Mouse (Mus musculus): ENCODE measurements around the gene Defb39. TPM values are rescaled to one million over a fixed set of nuclear protein-coding genes. Genes with fewer than 3 reads are reported as not detected.

The Defb39 gene
- total RNA-seq (2014; rRNA removed): not detected in 2 replicates
- polyA plus RNA-seq (2015; fragmentation: Nextera tagmentation; extraction: Ambion mirVana): not detected in 2 replicates

DNA sequence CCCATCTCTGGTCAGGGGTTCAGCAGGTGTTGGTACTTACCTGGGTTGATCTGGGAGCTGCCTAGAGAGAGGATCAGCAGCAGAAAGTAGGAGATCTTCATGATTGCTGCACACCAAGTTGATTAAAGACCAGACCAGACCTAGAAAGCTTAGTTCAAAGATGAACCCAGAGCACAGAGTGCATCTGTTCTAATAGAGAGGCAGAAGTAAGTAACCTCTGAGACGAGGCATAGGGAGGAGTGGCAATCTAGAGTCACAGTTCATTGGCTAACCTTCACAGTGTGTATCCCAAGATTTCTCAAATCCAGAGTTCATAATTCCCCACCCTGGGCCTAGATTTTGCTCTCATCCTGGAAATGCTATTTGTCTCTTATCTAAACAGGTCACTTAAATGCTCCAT lies at the start of gene Defb39:
Gene Defb39 (minus strand): TSS at position 101 of the 400 bp plus-strand sequence.
- no peaks in the 10 kb centered on the region for H3K4me1 ChIP-seq (ENCODE audit: insufficient read depth)
- H3K27ac ChIP-seq (ENCODE audit: low read depth, low read length): no peak within 1 kb of the TSS
- no peaks in the 10 kb centered on the region for H3K9me3 ChIP-seq (ENCODE audit: low read length)
- H3K4me3 ChIP-seq (ENCODE audit: low read depth, low read length): no peak within 1 kb of the TSS
- no peak for DNase-seq
- no peak for ATAC-seq
- WGBS: 80% methylated on average over 1 of the region's 1 CpGs
- no peaks in the 10 kb centered on the region for H3K27me3 ChIP-seq (ENCODE audit: insufficient read depth, low read length)
- H3K4me2 ChIP-seq (ENCODE audit: low read depth): no peak within 1 kb of the TSS
- no peaks in the 10 kb centered on the region for H3K36me3 ChIP-seq (ENCODE audit: insufficient read depth)
- no peak for TF ChIP-seq CTCF (IDR thresholded peaks at IDR 0.05; ENCODE audit: low read depth)
- no peak within 1 kb of the TSS for H3K9ac ChIP-seq

DNA sequence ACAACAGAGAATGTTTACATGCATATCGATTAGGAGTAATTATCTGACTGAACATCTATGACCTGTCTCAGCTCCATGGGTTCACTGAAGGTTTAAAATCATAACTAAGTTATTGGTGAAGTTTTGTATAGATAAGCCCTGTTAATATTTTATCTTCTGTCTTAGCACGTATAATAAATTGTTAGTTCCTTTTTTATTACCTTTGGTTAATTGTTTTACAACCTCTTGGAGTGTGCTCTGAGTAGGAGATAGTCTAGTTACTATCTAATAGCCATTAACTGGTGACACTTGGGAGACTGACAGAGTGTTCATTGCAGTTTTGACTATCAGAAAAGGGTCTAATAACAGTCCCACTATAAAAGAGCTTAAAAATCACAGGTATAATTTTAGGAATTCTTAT lies 1.4 kb upstream of the Defb39 start:
- Histone ChIP-seq H3K4me3 (ENCODE audit: low read depth, low read length) (no peak overlapping the region), H3K9me3 (ENCODE audit: low read length) (no peaks in the 10 kb centered on the region), H3K4me1 (ENCODE audit: insufficient read depth) (no peaks in the 10 kb centered on the region), H3K27me3 (ENCODE audit: insufficient read depth, low read length) (no peaks in the 10 kb centered on the region), H3K4me2 (ENCODE audit: low read depth) (no peak overlapping the region), H3K27ac (ENCODE audit: low read depth, low read length) (no peak overlapping the region), H3K9ac (no peak overlapping the region), H3K36me3 (ENCODE audit: insufficient read depth) (no peaks in the 10 kb centered on the region)
- DNase-seq (no peak), ATAC-seq (no peak)
- TF ChIP-seq CTCF (IDR thresholded peaks at IDR 0.05; ENCODE audit: low read depth): no peak
- 87% methylated on average over 2 of the region's 2 CpGs for WGBS

DNA sequence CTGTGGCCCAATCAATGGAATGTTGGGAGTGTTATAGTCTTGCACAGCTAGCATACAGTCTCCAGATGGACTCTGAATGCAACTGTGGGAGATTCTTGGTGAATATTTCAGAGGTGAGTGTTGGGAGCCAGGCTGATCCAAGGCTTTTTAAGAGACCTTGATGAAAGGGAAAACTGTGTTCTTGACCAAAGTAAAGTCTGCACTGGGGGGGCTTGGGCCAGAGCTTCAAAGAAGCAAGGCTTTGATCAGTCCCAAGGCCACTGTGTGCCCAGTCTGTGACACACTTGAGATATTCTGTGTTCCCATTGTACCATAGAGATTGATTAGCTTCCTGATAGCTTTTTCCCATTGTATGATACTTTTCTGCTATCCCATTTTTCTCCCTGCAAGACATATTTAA lies 1.7 kb downstream of the Defb39 start:
- no peak for DNase-seq
- Histone ChIP-seq H3K4me1 (ENCODE audit: insufficient read depth) (no peaks in the 10 kb centered on the region), H3K4me3 (ENCODE audit: low read depth, low read length) (no peak overlapping the region), H3K4me2 (ENCODE audit: low read depth) (no peak overlapping the region), H3K9ac (no peak overlapping the region), H3K9me3 (ENCODE audit: low read length) (no peaks in the 10 kb centered on the region), H3K27me3 (ENCODE audit: insufficient read depth, low read length) (no peaks in the 10 kb centered on the region), H3K27ac (ENCODE audit: low read depth, low read length) (no peak overlapping the region), H3K36me3 (ENCODE audit: insufficient read depth) (no peaks in the 10 kb centered on the region)
- no peak for ATAC-seq
- TF ChIP-seq CTCF (IDR thresholded peaks at IDR 0.05; ENCODE audit: low read depth): no peak

DNA sequence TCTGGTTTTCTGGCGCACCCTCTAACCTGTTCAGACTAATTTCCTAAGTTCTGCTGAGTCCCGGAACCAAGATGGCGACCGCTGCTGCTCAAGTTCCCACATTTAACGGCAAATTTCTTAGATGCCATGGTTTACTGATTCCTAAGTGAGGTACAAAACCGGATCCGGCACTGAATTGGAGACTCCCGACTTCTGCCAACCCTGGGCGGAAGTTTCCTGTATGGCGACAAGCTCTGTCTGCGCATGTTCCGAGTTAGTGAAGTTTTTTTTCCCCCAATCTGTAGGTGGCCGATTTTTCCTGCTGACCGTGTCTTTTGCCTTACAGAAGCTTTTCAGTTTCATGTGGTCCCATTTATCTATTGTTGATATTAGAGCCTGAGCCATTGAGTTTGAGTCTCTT lies 19.4 kb downstream of the Defb39 start:
- 90% methylated on average over 14 of the region's 14 CpGs for WGBS
- H3K9me3 ChIP-seq (ENCODE audit: low read length): no peaks in the 10 kb centered on the region
- no peak for DNase-seq

DNA sequence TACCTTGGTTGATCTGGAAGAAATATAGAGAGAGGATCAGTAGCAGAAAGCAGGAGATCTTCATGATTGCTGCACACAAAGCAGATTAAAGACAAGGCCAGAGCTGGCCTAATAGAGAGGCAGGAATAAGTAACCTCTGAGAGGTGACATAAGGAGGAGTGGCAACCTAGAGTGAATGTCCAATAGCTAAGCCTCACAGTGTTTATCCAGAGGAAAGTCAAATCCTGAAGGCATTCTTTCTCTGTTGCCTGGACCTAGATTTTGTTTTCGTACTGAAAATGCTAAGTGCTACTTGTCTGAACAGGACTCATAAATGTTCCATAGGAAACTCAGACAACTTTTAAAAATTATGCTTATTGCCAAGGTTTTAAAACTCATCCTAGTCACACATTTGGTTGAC lies 38.1 kb downstream of the Defb39 start, which contains the start of gene Defb38:
Gene Defb38 (minus strand): TSS at position 101 of the 400 bp plus-strand sequence.
- Histone ChIP-seq H3K27ac (ENCODE audit: low read depth, low read length) (no peak within 1 kb of the TSS), H3K4me3 (ENCODE audit: low read depth, low read length) (no peak within 1 kb of the TSS), H3K9ac (no peak within 1 kb of the TSS), H3K4me1 (ENCODE audit: insufficient read depth) (no peaks in the 10 kb centered on the region), H3K4me2 (ENCODE audit: low read depth) (no peak within 1 kb of the TSS), H3K9me3 (ENCODE audit: low read length) (no peaks in the 10 kb centered on the region), H3K27me3 (ENCODE audit: insufficient read depth, low read length) (no peaks in the 10 kb centered on the region), H3K36me3 (ENCODE audit: insufficient read depth) (no peaks in the 10 kb centered on the region)
- DNase-seq: no peak
- no peak for TF ChIP-seq CTCF (IDR thresholded peaks at IDR 0.05; ENCODE audit: low read depth)
- ATAC-seq: no peak
- WGBS: 74% methylated on average over 1 of the region's 1 CpGs

More for the DNA sequence above, 19.4 kb downstream of the Defb39 start:
- ATAC-seq: no peak
- Histone ChIP-seq H3K4me3 (ENCODE audit: low read depth, low read length) (no peak overlapping the region), H3K4me2 (ENCODE audit: low read depth) (no peak overlapping the region), H3K9ac (no peak overlapping the region), H3K27ac (ENCODE audit: low read depth, low read length) (no peak overlapping the region), H3K4me1 (ENCODE audit: insufficient read depth) (no peaks in the 10 kb centered on the region), H3K27me3 (ENCODE audit: insufficient read depth, low read length) (no peaks in the 10 kb centered on the region), H3K36me3 (ENCODE audit: insufficient read depth) (no peaks in the 10 kb centered on the region)
- no peak for TF ChIP-seq CTCF (IDR thresholded peaks at IDR 0.05; ENCODE audit: low read depth)

Other genes starting within 250 kb of the Defb39 start
- gene Defb40, start 86.6 kb downstream of the Defb39 start, total RNA-seq (2014; rRNA removed): not detected in 2 replicates
- gene Defb40, start 86.6 kb downstream of the Defb39 start, polyA plus RNA-seq (2015; fragmentation: Nextera tagmentation; extraction: Ambion mirVana): not detected in 2 replicates
- not detected in 2 replicates for gene Defb37, start 73.8 kb downstream of the Defb39 start, total RNA-seq (2014; rRNA removed)
- gene Defb37, start 73.8 kb downstream of the Defb39 start, polyA plus RNA-seq (2015; fragmentation: Nextera tagmentation; extraction: Ambion mirVana): not detected in 2 replicates
- not detected in 2 replicates for gene Defb38, start 38.2 kb downstream of the Defb39 start, total RNA-seq (2014; rRNA removed)
- gene Defb38, start 38.2 kb downstream of the Defb39 start, polyA plus RNA-seq (2015; fragmentation: Nextera tagmentation; extraction: Ambion mirVana): not detected in 2 replicates
- not detected in 2 replicates for gene Defb12, start 50.0 kb upstream of the Defb39 start, total RNA-seq (2014; rRNA removed)
- not detected in 2 replicates for gene Defb12, start 50.0 kb upstream of the Defb39 start, polyA plus RNA-seq (2015; fragmentation: Nextera tagmentation; extraction: Ambion mirVana)
- not detected in 2 replicates for gene Defb34, start 58.9 kb upstream of the Defb39 start, total RNA-seq (2014; rRNA removed)
- gene Defb34, start 58.9 kb upstream of the Defb39 start, polyA plus RNA-seq (2015; fragmentation: Nextera tagmentation; extraction: Ambion mirVana): not detected in 2 replicates
- gene Gm45826, start 76.0 kb upstream of the Defb39 start, total RNA-seq (2014; rRNA removed): not detected in 2 replicates
- not detected in 2 replicates for gene Gm45826, start 76.0 kb upstream of the Defb39 start, polyA plus RNA-seq (2015; fragmentation: Nextera tagmentation; extraction: Ambion mirVana)
- gene Defb14, start 129.5 kb upstream of the Defb39 start, total RNA-seq (2014; rRNA removed): not detected in 2 replicates
- not detected in 2 replicates for gene Defb14, start 129.5 kb upstream of the Defb39 start, polyA plus RNA-seq (2015; fragmentation: Nextera tagmentation; extraction: Ambion mirVana)
- not detected in 2 replicates for gene Defb4, start 133.9 kb upstream of the Defb39 start, total RNA-seq (2014; rRNA removed)
- not detected in 2 replicates for gene Defb4, start 133.9 kb upstream of the Defb39 start, polyA plus RNA-seq (2015; fragmentation: Nextera tagmentation; extraction: Ambion mirVana)
- gene Defb6, start 160.7 kb upstream of the Defb39 start, total RNA-seq (2014; rRNA removed): not detected in 2 replicates
- gene Defb6, start 160.7 kb upstream of the Defb39 start, polyA plus RNA-seq (2015; fragmentation: Nextera tagmentation; extraction: Ambion mirVana): not detected in 2 replicates
- gene Defb46, start 175.1 kb upstream of the Defb39 start, total RNA-seq (2014; rRNA removed): not detected in 2 replicates
- not detected in 2 replicates for gene Defb46, start 175.1 kb upstream of the Defb39 start, polyA plus RNA-seq (2015; fragmentation: Nextera tagmentation; extraction: Ambion mirVana)
- gene Defb5, start 182.8 kb upstream of the Defb39 start, total RNA-seq (2014; rRNA removed): not detected in 2 replicates
- gene Defb5, start 182.8 kb upstream of the Defb39 start, polyA plus RNA-seq (2015; fragmentation: Nextera tagmentation; extraction: Ambion mirVana): not detected in 2 replicates
- not detected in 2 replicates for gene Defb3, start 228.6 kb upstream of the Defb39 start, total RNA-seq (2014; rRNA removed)
- not detected in 2 replicates for gene Defb3, start 228.6 kb upstream of the Defb39 start, polyA plus RNA-seq (2015; fragmentation: Nextera tagmentation; extraction: Ambion mirVana)